In the genomic region with DNA sequence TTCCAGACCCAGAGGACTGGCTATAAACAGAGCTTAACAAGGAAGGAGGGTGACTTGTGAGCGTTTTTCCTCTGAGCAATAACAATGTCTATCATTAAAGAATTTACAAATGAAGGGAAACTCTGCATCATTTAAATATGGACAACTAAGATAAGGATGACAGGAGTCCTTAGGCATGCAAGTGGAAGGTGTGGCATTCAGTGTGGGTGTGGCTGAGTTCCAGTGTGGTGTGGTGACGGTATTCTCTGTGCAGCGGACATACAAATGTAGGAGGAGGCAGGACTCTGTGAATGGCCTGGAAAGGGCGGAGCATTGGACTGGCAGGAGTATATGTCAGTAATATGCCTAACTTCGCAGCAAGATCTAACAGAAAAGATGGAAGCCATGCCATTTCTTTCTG, we compare ENCODE assay signal across 13 mouse cellular contexts. TPM values are rescaled to one million over a fixed set of nuclear protein-coding genes. Genes with fewer than 3 reads are reported as not detected.
DNase-seq lines count a peak whose midpoint lies in the region; ATAC-seq and TF ChIP-seq lines count a peak whose summit lies in the region.
"Had no signal": no experiment of that assay in that cellular context is flagged by ENCODE, and none has a peak within 500 bp of the region (broad histone marks: within the 10 kb centered on the region; RNA-seq: fewer than 3 reads in every experiment).

No protein-coding gene starts in this region.

- intact Hi-C loops in heart, postnatal 10 days (cut with DNase I): no loop called here

- H3K27me3 ChIP-seq in intestine, embryonic 14.5 days (replicated peaks; ENCODE audit: control insufficient read depth, insufficient read depth, low read length): no peaks in the 10 kb centered on the region
- no peaks in the 10 kb centered on the region for H3K27me3 ChIP-seq in intestine, embryonic 15.5 days (replicated peaks)
- H3K27me3 ChIP-seq: forebrain, embryonic 15.5 days; megakaryocyte, embryonic 14.5 days; neural tube, embryonic 13.5 days had no signal

- no peaks in the 10 kb centered on the region for H3K9me3 ChIP-seq in intestine, embryonic 14.5 days (ENCODE audit: control insufficient read depth, low read length)
- no peaks in the 10 kb centered on the region for H3K9me3 ChIP-seq in intestine, embryonic 15.5 days
- H3K9me3 ChIP-seq in ES-E14 (ENCODE audit: control insufficient read depth, insufficient read depth, low read depth, low read length): no peaks in the 10 kb centered on the region
- H3K9me3 ChIP-seq: forebrain, embryonic 15.5 days; hindbrain, embryonic 10.5 days; megakaryocyte, embryonic 14.5 days; neural tube, embryonic 13.5 days had no signal

- H3K4me1 ChIP-seq in intestine, embryonic 14.5 days (replicated peaks; ENCODE audit: control insufficient read depth, insufficient read depth, low read length): no peaks in the 10 kb centered on the region
- H3K4me1 ChIP-seq in intestine, embryonic 15.5 days (replicated peaks): no peaks in the 10 kb centered on the region
- H3K4me1 ChIP-seq in ES-E14 (ENCODE audit: control insufficient read depth in 2 of 2, insufficient read depth in 2 of 2, low read length in 2 of 2, poor library complexity in 1 of 2): peaks cover 0 to 2% of the 10 kb centered on the region in 2 experiments; a peak in 1 of 4 replicates
- H3K4me1 ChIP-seq: forebrain, embryonic 15.5 days; hindbrain, embryonic 10.5 days; megakaryocyte, embryonic 14.5 days; neural tube, embryonic 13.5 days had no signal

- H3K4me2 ChIP-seq in intestine, embryonic 14.5 days (ENCODE audit: low read length): no peak overlapping the region
- H3K4me2 ChIP-seq in intestine, embryonic 15.5 days (replicated peaks): no peak overlapping the region
- H3K4me2 ChIP-seq: forebrain, embryonic 15.5 days; neural tube, embryonic 13.5 days had no signal

- no peak overlapping the region for H3K9ac ChIP-seq in intestine, embryonic 14.5 days (ENCODE audit: low read length)
- no peak overlapping the region for H3K9ac ChIP-seq in intestine, embryonic 15.5 days
- H3K9ac ChIP-seq in ES-E14 (ENCODE audit: insufficient read depth, low read depth, low read length, poor library complexity, severe bottlenecking): no peak overlapping the region
- H3K9ac ChIP-seq: forebrain, embryonic 15.5 days; neural tube, embryonic 13.5 days had no signal

- H3K4me3 ChIP-seq in intestine, embryonic 14.5 days (ENCODE audit: low read depth, low read length): no peak overlapping the region
- H3K4me3 ChIP-seq in intestine, embryonic 15.5 days (replicated peaks): no peak overlapping the region
- no peak overlapping the region for H3K4me3 ChIP-seq in ES-E14 (ENCODE audit: insufficient read depth in 1 of 2, low read depth in 1 of 2, low read length in 2 of 2, poor library complexity in 1 of 2, severe bottlenecking in 1 of 2)
- H3K4me3 ChIP-seq: forebrain, embryonic 15.5 days; hindbrain, embryonic 10.5 days; megakaryocyte, embryonic 14.5 days; neural tube, embryonic 13.5 days had no signal

- no peak for DNase-seq in intestine, embryonic 14.5 days (ENCODE audit: low spot score)
- DNase-seq in ES-E14 (ENCODE audit: low read depth, low spot score): peak; percentile 15
- peak; percentile 24 to 32 for DNase-seq in heart, postnatal 10 days
- peak; percentile 55 for DNase-seq in lung, postnatal 10 days
- no peak for DNase-seq in spleen, adult 18-20 months
- no peak for DNase-seq in frontal cortex, postnatal 10 days (ENCODE audit: low spot score in 2 of 2)
- DNase-seq in right cerebral cortex, postnatal 25 days: no peak
- DNase-seq: thymus, postnatal 14 days had no signal

- WGBS in intestine, embryonic 14.5 days: 71% methylated on average over 5 of the region's 5 CpGs
- 59% methylated on average over 5 of the region's 5 CpGs for WGBS in intestine, embryonic 15.5 days

- H3K36me3 ChIP-seq in intestine, embryonic 14.5 days (ENCODE audit: control insufficient read depth, insufficient read depth, low read length): no peaks in the 10 kb centered on the region
- no peaks in the 10 kb centered on the region for H3K36me3 ChIP-seq in intestine, embryonic 15.5 days
- H3K36me3 ChIP-seq in ES-E14 (ENCODE audit: control insufficient read depth, insufficient read depth, low read length, poor library complexity, severe bottlenecking): no peaks in the 10 kb centered on the region
- H3K36me3 ChIP-seq: forebrain, embryonic 15.5 days; hindbrain, embryonic 10.5 days; neural tube, embryonic 13.5 days had no signal

- ATAC-seq in intestine, embryonic 14.5 days (replicated peaks; ENCODE audit: low FRiP score, low TSS enrichment, low read depth): 0 out of 2 replicates have a peak, but pooled peaks have one; percentile 50
- no peak for ATAC-seq in intestine, embryonic 15.5 days
- ATAC-seq: forebrain, embryonic 15.5 days had no signal

- in situ Hi-C loops in ES-E14 (cut with MboI; ENCODE audit: low sequenced_read_pairs in 2 of 2, unreplicated experiment in 2 of 2): no loop called here

- no peak overlapping the region for H3K27ac ChIP-seq in intestine, embryonic 14.5 days (ENCODE audit: low read depth)
- no peak overlapping the region for H3K27ac ChIP-seq in intestine, embryonic 15.5 days
- H3K27ac ChIP-seq in ES-E14 (ENCODE audit: insufficient read depth, low read depth, low read length, poor library complexity, severe bottlenecking): no peak overlapping the region
- H3K27ac ChIP-seq: forebrain, embryonic 15.5 days; hindbrain, embryonic 10.5 days; neural tube, embryonic 13.5 days had no signal

TF ChIP-seq in ES-E14, 5 proteins besides CTCF, POLR2A, EP300 and RAD21:
- no peak for TF ChIP-seq ZC3H11A (IDR thresholded peaks at IDR 0.05; ENCODE audit: borderline replicate concordance, low read depth, low read length)
- no peak for TF ChIP-seq CHD2 (IDR thresholded peaks at IDR 0.05; ENCODE audit: low read depth, low read length)
- no peak for TF ChIP-seq HCFC1 (IDR thresholded peaks at IDR 0.05; ENCODE audit: borderline replicate concordance, insufficient read depth, low read length)
- no peak for TF ChIP-seq MAFK (IDR thresholded peaks at IDR 0.05; ENCODE audit: insufficient read depth, low read depth, low read length)
- TF ChIP-seq ZNF384 (IDR thresholded peaks at IDR 0.05; ENCODE audit: low read depth, low read length): no peak

RNA-seq across cellular contexts. Expression of gene Tm4sf1, which starts 24.3 kb away (rescaled TPM):
- polyA plus RNA-seq in intestine, embryonic 14.5 days (2014; fragmentation: Nextera tagmentation; extraction: Ambion mirVana): 64.0 and 64.4 TPM in 2 replicates
- polyA plus RNA-seq in intestine, embryonic 15.5 days (2015; fragmentation: Nextera tagmentation; extraction: Ambion mirVana): 71.3 and 72.9 TPM in 2 replicates
- 0.42 and 5.1 TPM in 2 replicates for total RNA-seq in ES-E14 (2012; rRNA removed)
- 100 to 1,000 TPM; 107 to 124 TPM for total RNA-seq in heart, postnatal 10 days (2021)

Comparison
In these comparisons a context has a peak if more than half of its experiments do, and no peak if none do; other contexts are left out.
1. DNase-seq: peak in ES-E14 (single experiment), heart, postnatal 10 days (2 of 2) and lung, postnatal 10 days (single experiment); none in intestine, embryonic 14.5 days (single experiment), spleen, adult 18-20 months (0 of 2), frontal cortex, postnatal 10 days (0 of 2) and right cerebral cortex, postnatal 25 days (single experiment).
2. RNA of gene Tm4sf1, which starts 24.3 kb away (total RNA-seq): 107 to 124 TPM in heart, postnatal 10 days; 0.42 to 5.1 TPM in ES-E14; every median in the first group is over 10 times any median in the second.